Mouse (Mus musculus) neural tube, embryonic 11.5 days (tissue): ENCODE measurements at regions not wholly inside any gene's neighbourhood (a gene's known extent, or its start where the extent isn't known, plus 50 kb on each side); places are given as distances from the start of the nearest gene placed in this dataset.

ENCODE experiments used
- ATAC-seq: fragments of 200-750 bp; cut with Nextera tagmentation; 2 replicates; pipeline ENCODE4 v1.8.0; 2017; ENCODE audit warnings: moderate number of reproducible peaks, mild to moderate bottlenecking, moderate TSS enrichment, moderate library complexity; ENCODE audit not compliant: insufficient read depth, low FRiP score, low TSS enrichment
- DNase-seq: peaks from one replicate; pipeline ENCODE4 v3.0.0-alpha.2; 2015; ENCODE audit warnings: low spot score
- H3K27ac ChIP-seq: fragments of 300-500 bp; sonication (generic); 2 replicates; pipeline ENCODE4 v1.5.1; 2014; ENCODE audit warnings: low read depth, mild to moderate bottlenecking, low read length
- H3K27me3 ChIP-seq: fragments of 300-500 bp; sonication (generic); 2 replicates; pipeline ENCODE4 v1.6.1; 2014; ENCODE audit warnings: mild to moderate bottlenecking, low read length, mixed read lengths; ENCODE audit not compliant: control insufficient read depth, insufficient read depth
- H3K36me3 ChIP-seq: fragments of 300-500 bp; sonication (generic); 2 replicates; pipeline ENCODE4 v1.6.1; 2014; ENCODE audit warnings: mild to moderate bottlenecking, low read length, moderate library complexity, mixed read lengths; ENCODE audit not compliant: control insufficient read depth, insufficient read depth
- H3K4me1 ChIP-seq: fragments of 300-500 bp; sonication (generic); 2 replicates; pipeline ENCODE4 v1.6.1; 2014; ENCODE audit warnings: low read length, mixed read lengths; ENCODE audit not compliant: control insufficient read depth, insufficient read depth
- H3K4me2 ChIP-seq: fragments of 300-500 bp; sonication (generic); 2 replicates; pipeline ENCODE4 v1.6.1; 2014; ENCODE audit warnings: low read depth, mild to moderate bottlenecking, moderate library complexity
- H3K4me3 ChIP-seq: fragments of 300-500 bp; sonication (generic); 2 replicates; pipeline ENCODE4 v1.5.1; 2014; ENCODE audit warnings: low read depth, low read length
- H3K9ac ChIP-seq: fragments of 300-500 bp; sonication (generic); 2 replicates; pipeline ENCODE4 v1.6.1; 2014; ENCODE audit warnings: mild to moderate bottlenecking, low read length
- H3K9me3 ChIP-seq: fragments of 300-500 bp; sonication (generic); 2 replicates; pipeline ENCODE4 v1.6.1; 2016; ENCODE audit warnings: low read length; ENCODE audit not compliant: control insufficient read depth
- WGBS: fragments of 180-500 bp; shearing (Covaris S2); extraction: QIAGEN DNeasy Blood & Tissue Kit; methylation state at CpG from one replicate; pipeline ENCODE4 v1.1.7; 2014; 5-methylcytosine and 5-hydroxymethylcytosine counted together

GRCm38 (mm10) chr1:169840056-169840728 is 88.3 kb upstream of the Ccdc190 start:
- no peak overlapping the region for H3K4me2 ChIP-seq
- no peak for ATAC-seq
- WGBS, result 84% methylated on average over 6 of the region's 6 CpGs
- no peak for DNase-seq
- H3K4me1 ChIP-seq, result no peaks in the 10 kb centered on the region
- H3K9me3 ChIP-seq, result no peaks in the 10 kb centered on the region
- no peak overlapping the region for H3K27ac ChIP-seq
- H3K4me3 ChIP-seq, result no peak overlapping the region
- no peaks in the 10 kb centered on the region for H3K27me3 ChIP-seq
- H3K9ac ChIP-seq, result no peak overlapping the region
- H3K36me3 ChIP-seq, result no peaks in the 10 kb centered on the region

GRCm38 (mm10) chr1:169833385-169833784 is 85.9 kb upstream of the Rgs4 start:
- ATAC-seq, result no peak
- no peak overlapping the region for H3K4me3 ChIP-seq
- H3K27ac ChIP-seq, result no peak overlapping the region
- no peaks in the 10 kb centered on the region for H3K9me3 ChIP-seq
- no peak overlapping the region for H3K4me2 ChIP-seq
- H3K4me1 ChIP-seq, result no peaks in the 10 kb centered on the region
- no peak for DNase-seq
- WGBS, result 76% methylated on average over 6 of the region's 6 CpGs
- H3K36me3 ChIP-seq, result no peaks in the 10 kb centered on the region
- H3K9ac ChIP-seq, result no peak overlapping the region
- no peaks in the 10 kb centered on the region for H3K27me3 ChIP-seq

GRCm38 (mm10) chr1:169831326-169832066 is 84.1 kb upstream of the Rgs4 start:
- DNase-seq (no peak), ATAC-seq (no peak)
- Histone ChIP-seq H3K27ac (no peak overlapping the region), H3K9me3 (no peaks in the 10 kb centered on the region), H3K4me1 (no peaks in the 10 kb centered on the region), H3K36me3 (no peaks in the 10 kb centered on the region), H3K27me3 (no peaks in the 10 kb centered on the region), H3K4me3 (no peak overlapping the region), H3K4me2 (no peak overlapping the region), H3K9ac (no peak overlapping the region)
- 84% methylated on average over 8 of the region's 8 CpGs for WGBS

GRCm38 (mm10) chr1:169830596-169830995 is 83.2 kb upstream of the Rgs4 start:
- 49% methylated on average over 1 of the region's 1 CpGs for WGBS
- Histone ChIP-seq H3K36me3 (no peaks in the 10 kb centered on the region), H3K27ac (no peak overlapping the region), H3K4me3 (no peak overlapping the region), H3K9me3 (no peaks in the 10 kb centered on the region), H3K4me1 (no peaks in the 10 kb centered on the region), H3K27me3 (no peaks in the 10 kb centered on the region), H3K9ac (no peak overlapping the region), H3K4me2 (no peak overlapping the region)
- ATAC-seq (no peak), DNase-seq (no peak)

GRCm38 (mm10) chr1:169822034-169822433 is 74.6 kb upstream of the Rgs4 start:
- Histone ChIP-seq H3K4me3 (no peak overlapping the region), H3K4me2 (no peak overlapping the region), H3K27me3 (no peaks in the 10 kb centered on the region), H3K4me1 (no peaks in the 10 kb centered on the region), H3K9me3 (no peaks in the 10 kb centered on the region), H3K27ac (no peak overlapping the region), H3K36me3 (no peaks in the 10 kb centered on the region), H3K9ac (no peak overlapping the region)
- no peak for DNase-seq
- WGBS, result 80% methylated on average over 7 of the region's 7 CpGs
- ATAC-seq, result no peak

- WGBS, result 79% methylated on average over 5 of the region's 5 CpGs
- DNase-seq (no peak), ATAC-seq (no peak)
- Histone ChIP-seq H3K4me1 (no peaks in the 10 kb centered on the region), H3K9ac (no peak overlapping the region), H3K27ac (no peak overlapping the region), H3K4me3 (no peak overlapping the region), H3K36me3 (no peaks in the 10 kb centered on the region), H3K4me2 (no peak overlapping the region), H3K27me3 (no peaks in the 10 kb centered on the region), H3K9me3 (no peaks in the 10 kb centered on the region)
Measured at GRCm38 (mm10) chr1:169819404-169819949, 72.0 kb upstream of the Rgs4 start.

GRCm38 (mm10) chr1:169816939-169817338 is 69.5 kb upstream of the Rgs4 start:
- DNase-seq (no peak), ATAC-seq (no peak)
- WGBS, result 69% methylated on average over 6 of the region's 6 CpGs
- no peaks in the 10 kb centered on the region for H3K4me1 ChIP-seq
- H3K4me2 ChIP-seq, result no peak overlapping the region
- no peak overlapping the region for H3K9ac ChIP-seq
- H3K9me3 ChIP-seq, result no peaks in the 10 kb centered on the region
- H3K27ac ChIP-seq, result no peak overlapping the region
- no peaks in the 10 kb centered on the region for H3K27me3 ChIP-seq
- H3K36me3 ChIP-seq, result no peaks in the 10 kb centered on the region
- H3K4me3 ChIP-seq, result no peak overlapping the region

- DNase-seq, result peak; percentile 12
- H3K9ac ChIP-seq, result no peak overlapping the region
- ATAC-seq, result no peak
- H3K4me1 ChIP-seq, result no peaks in the 10 kb centered on the region
- WGBS, result 80% methylated on average over 9 of the region's 9 CpGs
- no peaks in the 10 kb centered on the region for H3K36me3 ChIP-seq
- no peak overlapping the region for H3K4me2 ChIP-seq
- no peaks in the 10 kb centered on the region for H3K9me3 ChIP-seq
- H3K4me3 ChIP-seq, result no peak overlapping the region
- no peak overlapping the region for H3K27ac ChIP-seq
- H3K27me3 ChIP-seq, result no peaks in the 10 kb centered on the region
Measured at GRCm38 (mm10) chr1:169812512-169813101, 65.2 kb upstream of the Rgs4 start.
